Mouse (Mus musculus): ENCODE measurements at regions not wholly inside any gene's neighbourhood (a gene's known extent, or its start where the extent isn't known, plus 50 kb on each side); places are given as distances from the start of the nearest gene placed in this dataset.

GRCm38 (mm10) chr2:124758992-124759391 lies 308.9 kb upstream of the Slc24a5 start:
- no peaks in the 10 kb centered on the region for H3K36me3 ChIP-seq (ENCODE audit: control insufficient read depth, insufficient read depth, low read length, poor library complexity, severe bottlenecking)
- no peaks in the 10 kb centered on the region for H3K27me3 ChIP-seq (ENCODE audit: control insufficient read depth, insufficient read depth, low read length, poor library complexity, severe bottlenecking)
- no peak for DNase-seq (ENCODE audit: low read depth, low spot score)

- Histone ChIP-seq H3K27me3 (ENCODE audit: control insufficient read depth, insufficient read depth, low read length, poor library complexity, severe bottlenecking) (no peaks in the 10 kb centered on the region), H3K36me3 (ENCODE audit: control insufficient read depth, insufficient read depth, low read length, poor library complexity, severe bottlenecking) (no peaks in the 10 kb centered on the region)
- no peak for DNase-seq (ENCODE audit: low read depth, low spot score)
Observed at GRCm38 (mm10) chr2:124763650-124764049, 304.3 kb upstream of the Slc24a5 start.

DNA sequence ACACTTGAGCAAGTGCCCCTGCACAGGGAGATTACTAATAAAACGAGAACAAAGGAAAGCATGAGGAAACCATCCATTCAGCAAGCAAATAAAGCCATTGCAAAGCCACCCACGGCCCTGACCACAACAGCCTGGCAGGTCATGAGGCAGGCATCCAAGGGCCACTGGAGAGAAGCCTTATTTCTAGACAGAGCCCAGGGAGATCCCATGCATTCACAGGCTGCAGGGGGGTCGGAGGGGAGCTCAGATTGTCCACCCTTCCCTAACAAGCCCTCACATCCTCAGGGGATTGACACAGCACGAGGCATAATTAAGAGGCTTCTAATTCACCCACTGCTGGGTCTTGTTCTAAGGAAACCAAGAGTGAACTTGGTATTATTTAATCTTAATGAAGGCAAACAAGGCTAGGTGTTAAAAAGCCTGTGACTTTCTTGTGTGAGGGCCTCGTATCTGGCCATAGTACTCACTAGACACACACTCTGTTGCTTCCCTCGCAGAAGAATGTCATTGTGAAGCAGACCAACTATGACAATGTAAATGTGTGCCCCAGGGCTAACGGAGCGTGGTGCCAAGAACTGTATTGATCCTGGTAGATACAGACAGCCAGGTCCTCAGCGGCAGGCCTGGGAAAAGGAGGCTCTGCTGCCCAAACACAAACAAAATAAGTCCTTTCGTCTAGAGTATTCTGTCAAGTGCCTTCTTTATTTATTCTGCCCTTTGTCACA lies 303.6 kb upstream of the Slc24a5 start:
- Histone ChIP-seq H3K27me3 (ENCODE audit: control insufficient read depth, insufficient read depth, low read length, poor library complexity, severe bottlenecking) (no peaks in the 10 kb centered on the region), H3K36me3 (ENCODE audit: control insufficient read depth, insufficient read depth, low read length, poor library complexity, severe bottlenecking) (no peaks in the 10 kb centered on the region)
- DNase-seq (ENCODE audit: low read depth, low spot score) = no peak

DNA sequence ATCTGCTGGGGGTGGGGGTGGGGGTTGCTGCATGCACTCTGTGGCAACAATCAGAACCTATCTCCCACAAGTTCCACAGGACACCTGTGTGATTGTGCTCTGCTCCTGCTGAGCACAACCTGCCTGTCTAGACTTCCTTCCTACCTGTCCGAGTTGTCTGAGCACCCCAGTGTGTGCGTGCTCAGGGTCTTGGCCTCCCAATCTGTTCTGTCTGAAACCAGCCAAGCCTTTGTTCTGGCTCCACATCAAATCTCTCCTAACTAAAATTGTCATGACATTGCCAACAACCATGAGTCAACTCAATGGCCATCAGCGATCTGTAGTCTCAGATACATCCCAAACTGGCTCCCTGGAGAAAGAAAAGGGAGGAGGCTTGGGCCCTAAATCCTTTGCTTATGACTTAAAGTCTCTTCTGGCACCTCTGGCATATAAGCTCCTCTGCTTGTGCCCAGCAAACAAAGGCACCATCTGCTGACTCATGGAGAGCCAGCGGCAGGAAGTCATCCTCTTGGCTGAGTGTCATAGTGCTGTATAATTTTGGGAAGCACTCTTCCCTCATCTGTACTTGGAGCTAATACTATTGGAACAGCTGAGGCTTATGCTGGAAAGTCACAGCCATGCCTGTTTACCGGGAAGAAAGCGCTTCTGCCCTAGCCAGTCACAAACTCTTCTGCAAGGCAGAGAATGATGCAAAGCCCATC lies 298.5 kb upstream of the Slc24a5 start:
- Histone ChIP-seq H3K27me3 (ENCODE audit: control insufficient read depth, insufficient read depth, low read length, poor library complexity, severe bottlenecking) (no peaks in the 10 kb centered on the region), H3K36me3 (ENCODE audit: control insufficient read depth, insufficient read depth, low read length, poor library complexity, severe bottlenecking) (no peaks in the 10 kb centered on the region)
- DNase-seq (ENCODE audit: low read depth, low spot score) = no peak

DNA sequence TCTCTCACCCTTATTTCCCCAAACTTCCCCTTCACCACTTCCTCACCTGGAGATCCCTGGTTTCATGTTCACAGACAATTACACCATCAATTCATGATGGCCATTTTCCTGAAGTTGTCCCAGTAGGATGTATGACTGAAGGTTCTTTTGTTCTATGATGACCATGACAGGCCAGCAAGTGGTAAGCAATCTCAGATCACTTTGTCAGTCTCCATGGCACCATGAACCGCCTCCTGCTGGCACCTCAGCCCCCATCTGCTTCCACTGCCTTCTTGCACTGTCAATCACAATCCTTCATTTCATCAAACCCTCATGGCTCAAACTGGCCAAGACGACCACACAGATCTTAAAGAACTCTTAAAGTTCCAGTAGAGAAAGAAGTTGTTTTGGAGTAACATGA lies 297.9 kb upstream of the Slc24a5 start:
- H3K27me3 ChIP-seq (ENCODE audit: control insufficient read depth, insufficient read depth, low read length, poor library complexity, severe bottlenecking) = no peaks in the 10 kb centered on the region
- DNase-seq (ENCODE audit: low read depth, low spot score) = no peak
- H3K36me3 ChIP-seq (ENCODE audit: control insufficient read depth, insufficient read depth, low read length, poor library complexity, severe bottlenecking) = no peaks in the 10 kb centered on the region

DNA sequence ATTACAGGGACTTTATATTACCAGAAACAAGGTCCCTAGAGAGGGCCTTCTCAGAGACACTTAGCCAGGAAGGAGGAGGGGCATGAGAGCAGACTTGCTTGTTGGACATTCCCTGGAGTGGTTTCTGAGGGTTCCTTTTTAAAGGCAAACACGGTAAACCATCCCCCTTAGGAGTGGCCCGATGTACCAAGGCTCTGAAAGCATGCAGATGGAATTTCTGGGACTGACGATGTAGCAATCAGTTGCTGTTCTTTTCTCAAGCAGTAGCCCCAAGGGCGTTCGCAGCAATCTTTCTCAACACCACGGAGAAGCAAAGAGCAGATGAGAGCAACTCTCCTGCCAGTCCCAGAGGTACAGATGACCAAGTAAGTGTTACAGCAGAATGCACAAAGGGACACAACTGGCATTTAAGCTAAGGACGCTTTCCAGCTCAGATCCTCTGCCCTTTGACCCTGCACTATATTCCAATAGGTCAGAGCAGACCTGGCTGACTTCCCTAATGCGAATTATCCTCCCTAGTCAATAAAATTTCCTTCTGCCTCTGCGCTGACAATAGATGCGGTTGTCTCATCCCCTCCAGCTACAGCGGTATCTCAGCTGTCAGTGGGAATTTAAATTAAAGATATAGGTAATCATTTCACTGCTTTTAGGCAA lies 295.7 kb upstream of the Slc24a5 start:
- Histone ChIP-seq H3K27me3 (ENCODE audit: control insufficient read depth, insufficient read depth, low read length, poor library complexity, severe bottlenecking) (no peaks in the 10 kb centered on the region), H3K36me3 (ENCODE audit: control insufficient read depth, insufficient read depth, low read length, poor library complexity, severe bottlenecking) (no peaks in the 10 kb centered on the region)
- no peak for DNase-seq (ENCODE audit: low read depth, low spot score)

GRCm38 (mm10) chr2:124775737-124776136 lies 292.2 kb upstream of the Slc24a5 start:
- DNase-seq (ENCODE audit: low read depth, low spot score) = no peak
- no peaks in the 10 kb centered on the region for H3K27me3 ChIP-seq (ENCODE audit: control insufficient read depth, insufficient read depth, low read length, poor library complexity, severe bottlenecking)
- no peaks in the 10 kb centered on the region for H3K36me3 ChIP-seq (ENCODE audit: control insufficient read depth, insufficient read depth, low read length, poor library complexity, severe bottlenecking)

GRCm38 (mm10) chr2:124792633-124793036 lies 275.3 kb upstream of the Slc24a5 start:
- H3K27me3 ChIP-seq (ENCODE audit: control insufficient read depth, insufficient read depth, low read length, poor library complexity, severe bottlenecking) = no peaks in the 10 kb centered on the region
- no peak for DNase-seq (ENCODE audit: low read depth, low spot score)
- H3K36me3 ChIP-seq (ENCODE audit: control insufficient read depth, insufficient read depth, low read length, poor library complexity, severe bottlenecking) = no peaks in the 10 kb centered on the region

GRCm38 (mm10) chr2:124811709-124812108 lies 256.2 kb upstream of the Slc24a5 start:
- no peak for DNase-seq (ENCODE audit: low read depth, low spot score)
- H3K36me3 ChIP-seq (ENCODE audit: control insufficient read depth, insufficient read depth, low read length, poor library complexity, severe bottlenecking) = no peaks in the 10 kb centered on the region
- no peaks in the 10 kb centered on the region for H3K27me3 ChIP-seq (ENCODE audit: control insufficient read depth, insufficient read depth, low read length, poor library complexity, severe bottlenecking)

DNA sequence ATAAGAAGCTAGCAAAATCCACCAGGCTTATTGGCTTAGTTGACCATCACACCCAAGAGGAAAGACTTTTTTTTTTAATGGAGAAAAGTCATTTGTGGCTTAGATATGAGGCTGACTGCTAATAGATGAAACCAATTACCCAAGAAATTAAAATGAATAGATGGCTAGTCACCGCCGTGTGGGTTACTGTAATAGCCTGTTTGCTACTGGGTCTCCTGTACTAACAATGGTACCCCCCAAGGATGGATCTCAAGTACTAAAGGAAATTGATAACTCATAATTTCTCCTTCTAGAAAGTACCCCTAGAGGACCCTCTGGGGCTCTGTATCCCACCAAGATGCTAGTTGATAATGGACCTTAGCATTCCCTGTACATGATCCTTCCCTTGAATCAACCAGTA lies 251.1 kb upstream of the Slc24a5 start:
- no peaks in the 10 kb centered on the region for H3K36me3 ChIP-seq (ENCODE audit: control insufficient read depth, insufficient read depth, low read length, poor library complexity, severe bottlenecking)
- no peaks in the 10 kb centered on the region for H3K27me3 ChIP-seq (ENCODE audit: control insufficient read depth, insufficient read depth, low read length, poor library complexity, severe bottlenecking)
- DNase-seq (ENCODE audit: low read depth, low spot score) = no peak

DNA sequence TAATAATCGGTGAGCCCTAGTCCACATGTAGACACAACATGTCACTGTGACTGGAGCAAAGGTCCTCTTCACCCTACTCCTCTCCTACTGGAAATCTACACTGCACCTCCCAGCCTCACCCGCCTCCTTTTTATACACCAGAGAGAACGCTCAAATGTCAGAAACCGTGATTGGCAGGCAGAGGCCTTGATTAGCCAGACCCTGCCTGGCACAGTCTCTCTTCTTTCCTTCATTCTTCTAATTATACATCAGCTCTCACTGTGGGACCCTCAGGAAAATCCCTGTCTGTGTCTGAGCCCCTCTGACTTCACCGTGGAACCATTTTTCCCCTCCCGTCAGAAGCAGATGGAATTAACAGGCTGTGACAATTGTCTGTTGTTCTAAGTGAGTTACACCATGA lies 248.1 kb upstream of the Slc24a5 start:
- Histone ChIP-seq H3K27me3 (ENCODE audit: control insufficient read depth, insufficient read depth, low read length, poor library complexity, severe bottlenecking) (no peaks in the 10 kb centered on the region), H3K36me3 (ENCODE audit: control insufficient read depth, insufficient read depth, low read length, poor library complexity, severe bottlenecking) (no peaks in the 10 kb centered on the region)
- DNase-seq (ENCODE audit: low read depth, low spot score) = no peak

DNA sequence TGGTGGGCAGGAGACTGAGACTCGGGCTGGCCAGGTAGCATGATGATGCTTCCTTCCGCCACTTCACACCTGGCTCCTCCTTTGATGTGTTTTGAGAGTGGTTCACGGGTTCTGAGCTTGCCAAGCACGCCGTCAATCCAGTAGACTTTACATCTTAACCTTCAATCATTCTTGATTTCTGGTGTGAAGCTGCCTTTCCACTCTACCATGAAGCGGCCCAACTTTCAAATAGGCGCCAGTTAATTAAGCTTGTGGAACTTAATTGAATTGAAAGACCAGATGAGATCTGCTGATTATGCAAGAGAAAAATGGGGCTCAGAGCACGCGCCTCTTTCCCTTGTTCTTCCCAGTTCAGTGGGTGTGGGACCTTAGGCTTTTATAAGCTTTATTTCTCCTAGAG lies 247.1 kb upstream of the Slc24a5 start:
- no peaks in the 10 kb centered on the region for H3K36me3 ChIP-seq (ENCODE audit: control insufficient read depth, insufficient read depth, low read length, poor library complexity, severe bottlenecking)
- no peaks in the 10 kb centered on the region for H3K27me3 ChIP-seq (ENCODE audit: control insufficient read depth, insufficient read depth, low read length, poor library complexity, severe bottlenecking)
- no peak for DNase-seq (ENCODE audit: low read depth, low spot score)

GRCm38 (mm10) chr2:124821366-124821765 lies 246.6 kb upstream of the Slc24a5 start:
- no peak for DNase-seq (ENCODE audit: low read depth, low spot score)
- Histone ChIP-seq H3K27me3 (ENCODE audit: control insufficient read depth, insufficient read depth, low read length, poor library complexity, severe bottlenecking) (no peaks in the 10 kb centered on the region), H3K36me3 (ENCODE audit: control insufficient read depth, insufficient read depth, low read length, poor library complexity, severe bottlenecking) (no peaks in the 10 kb centered on the region)

GRCm38 (mm10) chr2:124848812-124849211 lies 219.1 kb upstream of the Slc24a5 start:
- DNase-seq (ENCODE audit: low read depth, low spot score) = no peak
- no peaks in the 10 kb centered on the region for H3K36me3 ChIP-seq (ENCODE audit: control insufficient read depth, insufficient read depth, low read length, poor library complexity, severe bottlenecking)

DNA sequence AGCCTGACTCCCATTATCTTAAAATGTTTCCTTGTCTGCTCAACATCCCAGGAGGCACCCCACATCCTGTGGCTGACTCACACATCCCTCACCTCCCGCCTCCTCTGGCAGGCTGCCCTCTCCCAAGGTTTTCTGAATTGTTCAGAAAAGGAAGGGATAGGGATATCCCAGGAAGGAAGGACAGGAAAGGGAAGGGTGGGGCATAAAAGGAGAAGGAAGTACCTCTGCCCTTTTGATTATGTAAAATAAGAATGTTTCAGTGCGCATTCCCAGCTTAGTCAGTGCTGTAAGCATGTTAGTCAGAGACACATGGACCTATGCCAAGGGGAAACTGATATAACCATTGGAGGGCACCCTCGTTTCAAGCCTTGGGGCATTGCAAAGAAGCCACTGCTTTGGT lies 209.4 kb upstream of the Slc24a5 start:
- no peaks in the 10 kb centered on the region for H3K27me3 ChIP-seq (ENCODE audit: control insufficient read depth, insufficient read depth, low read length, poor library complexity, severe bottlenecking)
- H3K36me3 ChIP-seq (ENCODE audit: control insufficient read depth, insufficient read depth, low read length, poor library complexity, severe bottlenecking) = no peaks in the 10 kb centered on the region
- no peak for DNase-seq (ENCODE audit: low read depth, low spot score)

More at GRCm38 (mm10) chr2:124848812-124849211, 219.1 kb upstream of the Slc24a5 start:
- no peaks in the 10 kb centered on the region for H3K27me3 ChIP-seq (ENCODE audit: control insufficient read depth, insufficient read depth, low read length, poor library complexity, severe bottlenecking)
